16 mouse cellular contexts compared by ENCODE assay signal in genomic region chr4:133270929-133271328, GRCm38 (mm10). TPM values are rescaled to one million over a fixed set of nuclear protein-coding genes. Genes with fewer than 3 reads are reported as not detected.
"Had no signal": no experiment of that assay in that cellular context is flagged by ENCODE, and none has a peak within 500 bp of the region (broad histone marks: within the 10 kb centered on the region; RNA-seq: fewer than 3 reads in every experiment).

No protein-coding gene starts in this region.

- H3K27me3 ChIP-seq: limb, embryonic 12.5 days; limb, embryonic 15.5 days had no signal

- H3K4me2 ChIP-seq: limb, embryonic 12.5 days; limb, embryonic 15.5 days; liver, embryonic 11.5 days; lung, embryonic 14.5 days had no signal

- H3K27ac ChIP-seq: limb, embryonic 12.5 days; limb, embryonic 15.5 days; liver, embryonic 14.5 days; macrophage had no signal

- H3K4me3 ChIP-seq: limb, embryonic 12.5 days; limb, embryonic 15.5 days had no signal

- ATAC-seq: liver, postnatal 0 days; lung, postnatal 0 days had no signal

- DNase-seq: kidney, postnatal 14 days; kidney, postnatal 4 days; left cerebral cortex, postnatal 4 days; liver, postnatal 0 days; lung, embryonic 14.5 days; midbrain, embryonic 14.5 days; thymus, adult 18-20 months; thymus, postnatal 36 days had no signal

- H3K9me3 ChIP-seq: limb, embryonic 12.5 days; limb, embryonic 15.5 days had no signal

- H3K9ac ChIP-seq: limb, embryonic 12.5 days; limb, embryonic 15.5 days; liver, embryonic 14.5 days; liver, postnatal 0 days; lung, embryonic 14.5 days had no signal

RNA-seq across cellular contexts. Expression of gene Sytl1, which starts 8.0 kb away (rescaled TPM):
- polyA plus RNA-seq: macrophage had no signal

RNA-seq across cellular contexts. Expression of gene Gpr3, which starts 58.6 kb away (rescaled TPM):
- total RNA-seq: megakaryocyte, adult 5-6 weeks had no signal
- polyA plus RNA-seq: limb, embryonic 15.5 days; liver, embryonic 11.5 days; liver, embryonic 14.5 days; liver, postnatal 0 days; lung, embryonic 14.5 days; lung, postnatal 0 days; macrophage; small intestine, adult 2 months had no signal

RNA-seq across cellular contexts. Expression of gene Cd164l2, which starts 59.0 kb away (rescaled TPM):
- total RNA-seq: megakaryocyte, adult 5-6 weeks had no signal
- polyA plus RNA-seq: macrophage had no signal
